Mouse (Mus musculus) right cerebral cortex, postnatal 4 days (tissue): Measurements from ENCODE around the gene Dscaml1.

Experiments used
- DNase-seq: peaks from one replicate; pipeline ENCODE4 v3.0.0-alpha.2; 2022

Gene Dscaml1

DNA sequence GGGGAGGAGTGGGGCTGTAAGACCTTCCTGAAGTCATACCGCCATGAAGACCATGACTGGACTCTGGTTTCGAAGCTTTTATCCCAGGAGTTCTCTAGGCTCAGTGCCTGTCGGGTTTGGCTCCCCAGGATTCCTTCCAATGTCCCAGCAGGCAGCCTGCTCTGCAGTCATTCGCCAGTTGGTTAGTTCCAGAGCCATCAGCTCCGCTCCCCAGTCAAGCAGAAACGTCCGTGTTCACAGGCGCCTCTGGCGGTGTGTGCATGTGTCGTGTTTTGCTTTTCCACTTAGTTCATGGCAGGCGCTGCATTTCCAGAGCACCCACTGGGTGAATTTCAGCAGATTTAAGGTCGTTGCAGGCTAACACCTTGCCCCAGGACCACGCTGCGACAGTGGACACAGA lies 31.9 kb downstream of the Dscaml1 start:
- DNase-seq: no peak

- no peak for DNase-seq
Observed at GRCm38 (mm10) chr9:45465396-45466019, 39.1 kb downstream of the Dscaml1 start.

- DNase-seq: no peak
Observed at GRCm38 (mm10) chr9:45468235-45468634, 41.8 kb downstream of the Dscaml1 start.

GRCm38 (mm10) chr9:45470746-45471471 lies 44.5 kb downstream of the Dscaml1 start:
- peak; percentile 52 for DNase-seq

GRCm38 (mm10) chr9:45471691-45472090 lies 45.3 kb downstream of the Dscaml1 start:
- no peak for DNase-seq

- no peak for DNase-seq
Observed at GRCm38 (mm10) chr9:45474874-45475273, 48.4 kb downstream of the Dscaml1 start.

DNA sequence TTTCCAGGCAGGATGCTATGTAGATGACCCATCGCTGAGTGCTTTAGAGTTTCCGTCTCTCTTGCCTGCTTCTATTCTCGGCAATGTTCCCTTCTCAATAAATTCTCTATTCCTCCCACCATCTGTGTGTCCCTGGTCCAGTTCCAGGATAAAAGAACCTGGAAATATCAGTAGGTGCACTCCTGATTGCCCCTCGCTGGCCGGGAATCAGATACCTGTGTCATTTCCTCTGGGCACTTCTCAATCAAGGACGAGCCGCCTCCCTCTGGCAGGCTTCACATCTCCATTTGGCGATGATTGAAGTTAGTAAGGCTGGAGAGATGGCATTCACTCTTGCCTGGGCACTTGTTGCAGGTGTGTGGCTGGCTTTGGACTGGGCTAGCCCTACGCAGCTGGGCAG lies 54.5 kb downstream of the Dscaml1 start:
- no peak for DNase-seq

DNA sequence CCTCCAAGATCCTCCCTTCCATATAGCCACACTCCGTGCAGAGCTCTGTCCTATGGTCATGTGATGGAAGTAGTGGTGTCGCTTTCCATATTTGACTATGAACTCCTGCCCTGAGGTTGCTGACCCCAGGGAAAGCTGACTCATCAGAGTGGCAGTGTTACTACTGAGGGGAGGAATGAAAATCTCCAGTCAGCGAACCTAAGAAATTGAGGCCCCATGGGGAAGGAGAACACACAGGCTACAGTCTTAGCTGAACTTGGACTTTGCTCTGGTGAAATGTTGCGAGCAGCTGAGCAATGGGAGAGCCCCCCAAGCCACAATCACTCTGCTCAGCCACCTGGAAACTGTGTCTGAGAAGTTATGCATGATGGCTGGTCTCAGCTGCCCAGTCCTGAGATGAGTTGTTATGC lies 60.2 kb downstream of the Dscaml1 start:
- no peak for DNase-seq

DNA sequence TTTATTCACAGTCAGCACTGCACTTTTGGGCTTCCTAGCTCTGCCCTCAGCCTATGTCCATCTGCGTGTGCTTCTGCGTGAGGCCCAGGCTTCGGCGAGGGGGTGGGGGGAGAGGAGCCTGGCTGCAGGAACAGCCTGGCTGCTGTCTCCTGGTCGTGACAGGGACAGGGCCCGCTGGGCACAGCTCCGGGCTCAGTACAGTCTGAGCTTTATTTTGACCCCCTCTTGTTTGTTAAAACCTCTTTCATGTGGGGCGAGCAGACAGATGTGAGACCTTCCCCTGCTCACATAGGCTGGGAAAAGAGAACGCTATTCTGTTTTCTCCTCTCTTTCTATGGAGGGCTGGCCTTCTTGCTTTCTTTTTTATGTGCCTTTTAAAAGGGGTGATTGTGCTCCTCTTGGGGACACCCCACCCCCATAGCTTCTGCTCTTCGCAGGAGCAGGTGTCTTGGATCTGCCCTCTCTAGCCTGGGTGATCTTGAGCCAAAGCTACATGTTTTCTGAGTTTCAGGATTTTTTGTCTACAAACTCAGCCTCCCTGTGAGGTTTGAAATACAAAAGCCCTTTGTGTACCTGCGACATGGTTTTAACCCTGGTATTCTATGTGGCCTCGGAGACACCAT lies 60.9 kb downstream of the Dscaml1 start:
- no peak for DNase-seq

- DNase-seq: no peak
Observed at GRCm38 (mm10) chr9:45490899-45491298, 64.5 kb downstream of the Dscaml1 start.

DNA sequence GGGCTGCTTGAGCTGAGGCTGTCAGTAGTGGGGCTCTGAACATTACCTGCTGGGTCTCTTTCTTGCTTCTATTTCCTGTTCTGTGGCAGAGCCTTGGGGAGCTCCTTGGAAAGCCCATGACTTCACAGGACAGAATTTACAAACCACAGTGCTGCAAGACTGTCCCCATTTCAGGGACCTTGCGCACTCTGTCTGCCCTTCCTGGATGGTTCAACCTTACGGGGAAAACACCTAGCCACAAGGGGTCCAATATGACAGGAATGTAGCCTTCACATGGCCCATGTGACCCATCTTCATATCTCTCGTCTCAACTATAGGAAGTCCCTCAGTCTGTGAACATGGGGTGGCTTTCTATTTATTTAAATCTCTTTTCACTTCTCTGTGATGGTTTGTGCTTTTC lies 68.5 kb downstream of the Dscaml1 start:
- DNase-seq: no peak

- DNase-seq: no peak
Observed at GRCm38 (mm10) chr9:45496340-45496739, 69.9 kb downstream of the Dscaml1 start.

GRCm38 (mm10) chr9:45496944-45497343 lies 70.5 kb downstream of the Dscaml1 start:
- no peak for DNase-seq

GRCm38 (mm10) chr9:45499267-45499666 lies 72.8 kb downstream of the Dscaml1 start:
- DNase-seq: no peak

DNA sequence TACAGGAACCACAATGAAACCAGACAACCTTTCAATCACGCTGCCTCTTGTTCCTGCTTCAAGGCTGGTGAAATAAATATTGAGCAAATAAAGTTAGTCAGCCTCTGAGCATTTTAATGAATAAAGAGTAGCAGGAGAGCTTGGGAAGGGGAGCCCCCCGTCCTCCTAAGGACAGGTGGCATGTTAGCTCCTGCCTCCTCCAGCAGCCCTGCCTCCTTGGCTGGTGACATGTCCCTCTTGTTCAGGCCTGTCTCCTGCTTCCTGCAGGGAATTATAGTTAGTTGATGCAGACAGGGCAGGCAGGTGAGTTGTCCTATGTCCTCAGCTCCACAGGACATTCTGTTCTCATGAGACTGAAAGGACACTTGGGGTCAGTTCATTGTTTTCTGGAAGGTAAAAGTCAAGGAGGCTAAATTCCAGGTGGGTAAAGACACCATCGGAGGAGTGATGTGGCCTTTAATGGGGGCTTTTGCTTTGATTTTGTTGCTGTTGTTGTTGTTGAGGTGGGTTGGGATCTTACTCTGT lies 73.7 kb downstream of the Dscaml1 start:
- no peak for DNase-seq

GRCm38 (mm10) chr9:45501295-45501927 lies 75.0 kb downstream of the Dscaml1 start:
- no peak for DNase-seq

DNA sequence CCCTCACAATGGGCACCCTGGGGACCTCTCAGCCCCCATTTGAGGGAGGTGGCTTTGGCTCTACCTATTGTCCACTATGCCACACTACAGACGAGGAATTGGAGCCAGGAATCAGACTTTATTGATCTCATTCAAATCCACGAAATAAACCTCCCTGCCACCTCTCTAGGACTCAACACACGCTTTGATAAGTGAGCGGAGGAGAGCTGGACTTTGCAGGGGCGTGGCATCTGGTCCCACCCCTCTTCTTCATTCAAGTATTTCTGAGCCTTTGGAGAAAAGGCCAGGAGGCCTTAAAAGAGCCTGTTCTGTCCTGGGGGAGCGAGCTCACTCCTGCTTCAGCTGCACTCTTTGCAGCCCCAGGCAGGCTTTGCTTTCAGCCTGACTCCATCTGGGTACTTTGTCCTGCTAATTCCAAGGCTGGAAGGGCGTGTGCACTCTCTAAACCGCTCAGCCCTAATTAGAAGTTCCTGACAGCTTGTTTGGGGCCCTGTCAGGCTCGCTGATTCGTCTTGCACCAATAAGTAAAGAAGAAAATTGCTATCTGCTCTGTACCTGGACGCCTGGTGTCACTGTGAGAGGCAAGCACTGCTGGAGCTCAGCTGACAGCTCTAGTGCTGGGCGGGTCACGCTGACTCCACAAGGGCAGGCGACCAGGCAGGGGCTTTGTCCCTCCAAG lies 75.7 kb downstream of the Dscaml1 start:
- DNase-seq: no peak

DNA sequence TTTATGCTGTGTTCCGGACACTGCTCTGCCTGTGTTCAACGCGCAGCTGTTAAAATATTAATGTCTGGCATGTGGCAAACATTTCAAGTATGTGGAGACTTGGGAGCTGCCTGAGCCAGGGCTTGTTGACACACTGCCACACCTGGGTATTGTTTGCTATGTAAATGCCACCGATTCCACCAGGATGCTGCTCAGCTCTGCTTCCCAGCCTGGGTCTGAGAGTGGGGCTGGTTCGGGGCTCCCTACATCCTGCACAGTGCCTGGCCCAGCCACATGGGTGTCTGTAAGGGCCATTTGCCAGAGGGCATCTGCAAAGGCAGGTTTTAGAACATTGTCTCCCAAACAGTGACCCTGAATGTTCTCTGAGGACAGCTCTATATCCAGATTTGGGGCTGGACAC lies 78.5 kb downstream of the Dscaml1 start:
- no peak for DNase-seq

- no peak for DNase-seq
Observed at GRCm38 (mm10) chr9:45505487-45505939, 79.1 kb downstream of the Dscaml1 start.

GRCm38 (mm10) chr9:45507482-45507881 lies 81.1 kb downstream of the Dscaml1 start:
- no peak for DNase-seq

DNA sequence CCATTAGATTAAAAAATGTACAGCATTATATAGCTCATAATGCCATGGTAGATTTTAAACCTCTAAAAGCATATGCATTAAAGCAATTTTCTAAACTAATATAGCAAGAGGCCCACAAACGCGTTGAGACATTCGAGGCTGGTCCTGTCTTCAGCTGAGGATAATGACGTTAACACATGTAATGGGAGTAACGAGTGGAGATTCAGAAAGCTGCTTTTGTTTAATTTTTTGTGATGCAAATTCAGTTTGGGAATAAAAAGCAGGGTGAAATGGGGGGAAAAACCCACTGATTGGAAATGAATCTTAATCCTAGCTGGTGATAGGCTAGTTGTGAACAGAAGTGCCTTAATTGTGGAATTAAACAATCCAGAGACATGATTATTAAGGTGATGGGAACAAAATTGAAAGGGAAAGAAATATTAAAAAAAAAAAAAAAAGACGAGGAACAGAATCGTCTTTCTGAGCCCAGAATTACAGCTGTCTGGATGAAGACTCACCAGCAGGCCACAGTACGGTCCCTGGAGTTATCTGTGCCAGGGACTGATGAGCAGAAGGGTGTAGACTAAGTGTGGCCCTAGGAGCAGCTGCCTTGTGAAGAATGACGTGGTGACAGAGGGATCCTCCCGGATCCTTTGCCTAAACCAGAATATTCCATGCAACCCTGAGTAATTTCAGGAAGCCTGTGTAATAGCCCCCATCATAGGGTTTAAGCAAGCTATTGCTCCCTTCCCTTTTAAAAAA lies 84.5 kb downstream of the Dscaml1 start:
- no peak for DNase-seq
